Mouse (Mus musculus) inflammation-experienced regulatory T-cells, adult 6 months (primary cell): Measurements from ENCODE around the gene Gm42688. TPM values are rescaled to one million over a fixed set of nuclear protein-coding genes. Genes with fewer than 3 reads are reported as not detected.

Experiments
- ATAC-seq: one replicate; pipeline ENCODE4 v1.8.0; 2017
- polyA plus RNA-seq, 3 experiments: library from polyadenylated mRNA; unstranded; fragments of 100-300 nt; shearing (Covaris generic); gene quantifications; one replicate each; pipeline ENCODE4 v1.2.1; 2017

Gm42688 gene
- polyA plus RNA-seq, 3 experiments from 2014 or later: 0.82 to 1.1 (median 1.1) TPM

GRCm38 (mm10) chr6:83118369-83118768 is 17.0 kb downstream of the Gm42688 start:
- no peak for ATAC-seq

GRCm38 (mm10) chr6:83118825-83119733 is 17.7 kb downstream of the Gm42688 start:
- ATAC-seq: no peak

- ATAC-seq: no peak
These were observed 18.3 kb downstream of the Gm42688 start for GRCm38 (mm10) chr6:83119734-83120051.

DNA sequence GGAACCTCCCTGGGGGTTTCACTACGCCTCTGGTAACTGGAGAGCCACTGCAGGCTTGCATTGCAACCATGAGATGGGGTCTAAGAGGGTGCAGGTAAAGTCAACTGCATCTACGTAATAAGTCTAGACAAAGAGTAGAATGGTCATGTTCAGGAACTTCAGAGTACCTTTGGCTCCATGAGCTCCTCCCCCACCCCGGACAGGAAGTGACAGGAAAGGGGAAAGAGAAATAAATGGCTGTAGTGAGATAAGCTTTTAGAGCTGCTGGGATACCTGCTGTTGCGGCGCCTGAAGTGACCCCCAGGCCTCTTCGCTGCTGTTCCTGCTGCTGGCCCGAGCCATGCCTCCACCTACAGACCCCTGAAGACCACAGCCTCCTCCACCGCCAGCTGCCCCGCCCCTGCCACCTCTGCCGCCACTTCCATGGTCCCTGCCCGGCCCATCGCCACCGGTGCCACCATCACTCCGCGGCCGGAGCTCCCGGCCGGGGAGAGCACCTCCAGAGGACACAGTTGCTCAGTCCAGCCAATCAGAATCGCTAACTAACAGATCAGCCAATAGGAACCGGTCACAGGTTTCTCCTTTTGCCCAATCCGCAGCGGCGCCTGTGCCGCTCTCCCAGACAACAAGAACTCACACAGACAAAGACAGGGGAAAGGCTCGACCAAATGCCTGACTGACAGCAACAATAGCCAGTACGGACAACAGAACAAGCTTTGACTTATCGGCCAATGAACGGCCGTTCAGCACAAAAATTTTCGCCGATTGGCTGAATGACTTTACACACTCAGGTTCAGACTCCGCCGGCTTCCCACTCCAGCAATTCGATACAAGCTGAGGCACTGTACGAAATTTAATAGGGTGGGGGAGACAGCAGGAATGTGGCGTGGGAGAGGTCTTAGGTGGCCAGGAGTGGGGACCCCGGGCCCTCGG is 19.8 kb downstream of the Gm42688 start, which contains the start of gene Wbp1:
Wbp1 (minus strand) TSS at position 630 of the 933 bp plus-strand sequence.
- ATAC-seq: peak; percentile 92

DNA sequence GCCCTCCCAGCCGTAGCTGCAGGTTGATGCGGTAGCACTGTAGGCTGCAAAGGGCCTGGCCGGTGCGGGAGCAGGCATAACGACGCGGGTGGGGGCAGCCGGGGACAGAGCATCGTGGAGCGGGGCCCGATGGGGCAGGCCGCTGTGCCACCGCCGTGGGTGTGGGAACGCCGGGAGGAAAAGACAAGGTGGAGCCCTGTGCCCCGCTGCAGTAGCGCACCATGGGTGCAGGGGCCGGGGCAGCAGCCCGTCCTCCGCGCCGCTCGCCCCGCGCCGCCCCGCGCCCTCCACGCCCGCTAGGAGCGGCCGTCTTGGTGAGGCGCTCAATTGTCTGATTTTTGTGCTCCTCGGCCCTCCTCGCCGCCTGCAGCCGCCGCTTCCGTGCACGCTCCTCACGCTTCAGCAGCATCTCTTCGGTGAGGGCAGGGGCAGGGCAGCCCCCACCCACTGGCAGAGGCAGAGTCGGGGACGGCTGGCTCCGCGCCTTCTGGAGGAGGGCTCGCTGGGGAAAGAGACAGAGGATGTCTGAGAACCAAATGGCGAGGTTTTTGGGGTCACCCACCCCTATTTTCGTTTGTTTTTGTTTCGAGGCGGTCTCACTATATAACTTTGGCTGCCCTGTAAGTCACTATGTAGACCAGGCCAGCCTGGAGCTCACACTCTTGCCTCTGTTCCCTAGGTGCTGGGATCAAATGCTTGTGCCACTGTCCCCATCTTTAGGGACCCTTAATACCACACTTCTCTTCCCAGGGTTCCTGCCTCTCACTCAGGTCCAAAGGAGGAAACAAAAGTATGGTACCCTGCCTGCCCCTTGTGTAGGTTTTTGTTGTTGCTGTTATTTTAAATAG is 20.7 kb downstream of the Gm42688 start:
- ATAC-seq: peak; percentile 5

DNA sequence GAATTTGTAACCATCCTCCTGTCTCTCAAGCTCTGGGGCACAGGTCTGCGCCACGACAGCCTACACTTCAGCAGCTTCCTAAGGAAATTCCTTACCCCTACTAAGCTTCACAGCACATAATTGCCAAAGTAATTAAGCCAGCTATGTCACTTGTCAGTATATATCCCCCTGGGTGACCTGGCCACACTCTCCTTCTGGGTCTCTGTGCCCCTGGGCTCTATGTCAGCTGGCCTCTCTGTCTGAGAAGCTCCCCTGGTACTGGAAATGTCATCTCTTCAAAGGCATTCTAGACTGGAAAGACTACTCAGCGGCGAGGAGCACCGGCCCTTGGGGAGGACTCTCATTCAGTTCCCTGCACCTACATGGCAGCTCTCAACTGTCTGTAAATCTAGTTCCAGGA is 21.5 kb downstream of the Gm42688 start:
- no peak for ATAC-seq

- ATAC-seq: peak; percentile 47
These were observed 23.5 kb downstream of the Gm42688 start for GRCm38 (mm10) chr6:83124851-83125312.

DNA sequence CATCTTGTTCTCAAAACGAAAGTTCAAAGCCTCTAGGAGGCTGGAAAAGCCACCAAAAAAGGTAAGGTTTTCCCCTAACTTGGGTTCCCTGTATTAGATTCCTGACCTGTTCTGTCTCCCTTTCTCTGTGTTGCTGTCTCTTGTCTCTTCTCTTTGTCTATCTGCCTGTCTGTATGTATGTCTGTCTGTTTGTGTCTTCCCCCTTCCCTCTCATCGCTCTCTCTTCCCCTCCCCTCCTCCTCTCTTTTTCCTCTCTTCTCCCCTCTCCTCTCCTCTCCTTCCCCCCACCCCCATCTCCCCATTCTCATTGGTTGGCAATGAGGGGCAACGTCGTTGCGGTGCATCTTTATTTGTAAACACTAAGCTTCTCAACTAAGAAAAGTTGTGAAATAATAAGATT is 23.9 kb downstream of the Gm42688 start, which contains the start of gene Ino80b:
Ino80b (minus strand) TSS at position 101 of the 400 bp plus-strand sequence.
- no peak for ATAC-seq

DNA sequence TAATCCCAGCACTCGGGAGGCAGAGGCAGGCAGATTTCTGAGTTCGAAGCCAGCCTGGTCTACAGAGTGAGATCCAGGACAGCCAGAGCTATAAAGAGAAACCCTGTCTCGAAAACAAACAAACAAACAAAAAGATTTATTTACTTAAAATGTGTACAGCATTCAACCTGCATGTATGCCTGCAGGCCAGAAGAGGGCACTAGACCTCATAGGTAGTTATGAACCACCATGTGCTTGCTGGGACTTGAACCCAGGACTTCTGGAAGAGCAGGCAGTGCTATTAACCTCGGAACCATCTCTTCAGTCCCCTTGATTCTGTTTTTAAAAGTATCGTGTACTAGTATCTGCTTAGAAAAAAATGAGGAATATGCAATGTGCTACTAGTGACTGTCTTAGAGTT is 26.0 kb downstream of the Gm42688 start:
- no peak for ATAC-seq

DNA sequence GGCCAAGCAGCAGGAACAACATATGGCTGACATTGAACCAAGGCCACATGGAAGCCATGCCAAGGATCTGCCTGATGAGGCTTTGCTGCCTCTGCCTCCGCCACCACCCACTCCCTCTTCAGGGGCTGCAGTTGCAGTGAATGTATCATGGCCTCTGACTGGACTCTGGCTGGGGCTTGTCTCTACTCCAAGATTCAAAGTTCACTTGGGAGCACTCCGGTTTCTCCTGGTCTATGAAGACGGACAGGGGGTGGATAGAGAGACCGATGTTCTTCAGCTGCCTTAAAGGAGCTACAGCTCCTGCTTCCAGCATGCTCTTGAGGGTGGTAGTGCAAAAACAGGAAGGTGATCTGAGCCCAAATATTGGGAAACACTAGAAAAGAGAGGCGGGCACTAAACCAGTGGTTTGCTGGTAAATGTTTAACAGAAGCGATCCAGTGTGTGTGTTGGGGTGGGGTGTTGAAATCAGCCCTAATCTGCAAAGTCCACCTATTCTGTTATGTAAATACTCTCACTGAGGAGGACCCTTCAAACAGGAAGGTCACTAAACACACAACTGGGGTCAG is 30.1 kb downstream of the Gm42688 start:
- no peak for ATAC-seq

DNA sequence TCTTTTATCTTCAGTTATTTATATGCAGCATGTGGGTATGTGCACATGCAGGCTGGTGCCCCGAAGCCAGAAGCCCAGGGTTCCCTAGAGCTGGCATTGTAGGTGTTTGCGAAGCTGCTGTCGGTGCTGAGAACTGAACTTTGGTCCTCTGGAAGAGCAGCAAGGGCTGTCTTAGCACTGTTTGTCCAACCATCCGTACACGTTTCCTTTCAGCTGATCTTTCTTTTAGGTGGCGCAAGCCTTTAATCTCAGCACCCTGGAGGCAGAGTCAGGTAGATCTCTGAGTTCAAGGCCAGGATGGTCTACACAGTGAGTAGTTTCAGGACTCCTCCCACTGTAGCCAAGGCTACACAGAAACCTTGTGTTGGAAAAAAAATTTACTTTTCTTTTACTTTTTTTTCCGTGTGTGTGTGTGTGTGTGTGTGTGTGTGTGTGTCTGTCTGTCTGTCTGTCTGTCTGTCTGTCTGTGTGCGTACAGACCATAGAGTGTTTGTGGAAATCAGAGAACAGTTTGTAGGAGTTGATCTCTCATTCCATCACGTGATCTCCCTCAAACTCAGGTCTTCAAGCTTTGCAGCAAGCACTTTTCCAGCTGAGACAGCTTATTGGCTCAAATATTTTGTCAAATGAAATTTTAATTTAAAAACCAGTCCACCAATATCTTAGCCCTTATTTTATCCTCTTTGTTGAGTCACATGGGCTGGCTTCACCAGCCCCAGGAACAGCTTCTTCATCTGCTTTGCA is 30.9 kb downstream of the Gm42688 start:
- ATAC-seq: no peak

- ATAC-seq: no peak
These were observed 32.8 kb downstream of the Gm42688 start for GRCm38 (mm10) chr6:83134226-83134625.

DNA sequence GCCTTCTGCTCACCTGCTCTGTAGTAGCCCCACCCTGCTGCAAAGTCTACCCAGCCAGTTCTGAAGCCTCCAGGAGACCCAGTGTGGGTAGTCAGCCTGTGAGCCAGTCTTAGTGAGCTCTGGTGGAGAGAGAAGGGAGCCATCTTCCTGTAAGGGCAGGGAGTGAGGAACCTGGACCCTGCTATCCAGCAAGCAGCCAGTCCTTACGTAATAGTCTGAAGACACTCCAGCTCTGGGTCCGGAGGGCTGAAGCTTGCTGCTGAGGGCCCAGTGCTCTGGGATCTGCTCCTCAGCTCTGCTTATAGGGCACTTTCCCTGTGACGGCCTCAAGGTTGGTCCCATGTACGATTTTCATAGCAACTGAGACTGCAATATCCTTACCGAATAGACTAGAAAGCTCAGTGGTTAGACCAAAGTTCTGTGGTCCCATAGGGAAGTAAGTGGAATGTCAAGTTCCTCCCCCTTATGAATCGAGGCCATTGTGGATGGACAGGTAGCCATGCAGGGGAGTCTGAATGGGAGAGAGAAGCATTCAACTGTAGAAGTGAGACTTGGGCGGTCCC is 33.6 kb downstream of the Gm42688 start, which contains the start of gene Rtkn:
Rtkn (plus strand) TSS at position 513 of the 563 bp plus-strand sequence.
- no peak for ATAC-seq

- ATAC-seq: peak; percentile 28
These were observed 34.2 kb downstream of the Gm42688 start for GRCm38 (mm10) chr6:83135571-83136161.

GRCm38 (mm10) chr6:83136291-83136880 is 35.0 kb downstream of the Gm42688 start:
- no peak for ATAC-seq

DNA sequence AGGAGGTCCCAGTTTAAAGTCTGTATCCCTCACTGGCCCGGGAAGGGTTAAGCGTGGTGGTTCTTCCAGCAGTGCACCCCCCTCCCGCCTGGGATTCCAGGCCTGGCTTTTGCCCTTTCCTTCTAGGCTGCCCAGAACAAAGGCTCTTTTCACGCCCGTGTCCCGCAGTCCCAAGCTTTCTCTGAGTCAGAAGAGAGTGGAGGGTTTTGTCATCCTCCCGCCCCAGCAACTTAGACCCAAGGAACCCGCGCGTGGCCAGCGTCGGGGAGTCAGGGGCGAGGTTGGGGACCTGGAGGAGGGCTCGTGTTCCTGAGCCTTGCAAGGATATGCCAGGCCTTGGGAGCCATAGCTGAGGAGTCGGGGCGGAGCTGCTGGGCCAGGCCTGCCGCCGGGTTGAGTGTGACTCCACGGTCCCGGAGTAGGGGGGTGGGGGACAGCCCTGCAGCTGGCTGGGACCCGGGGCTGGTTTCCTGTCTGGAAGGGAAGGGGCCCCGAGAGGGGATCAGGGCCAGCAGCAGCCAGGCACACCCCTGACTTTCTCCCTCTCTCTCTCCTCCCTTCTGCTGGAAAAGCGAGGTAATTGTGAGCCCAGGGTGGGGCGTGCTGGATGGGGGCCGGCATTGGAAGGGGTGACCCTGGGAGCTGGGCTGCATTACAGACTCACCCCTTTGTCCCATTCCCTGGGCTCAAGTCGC is 35.6 kb downstream of the Gm42688 start:
- no peak for ATAC-seq

DNA sequence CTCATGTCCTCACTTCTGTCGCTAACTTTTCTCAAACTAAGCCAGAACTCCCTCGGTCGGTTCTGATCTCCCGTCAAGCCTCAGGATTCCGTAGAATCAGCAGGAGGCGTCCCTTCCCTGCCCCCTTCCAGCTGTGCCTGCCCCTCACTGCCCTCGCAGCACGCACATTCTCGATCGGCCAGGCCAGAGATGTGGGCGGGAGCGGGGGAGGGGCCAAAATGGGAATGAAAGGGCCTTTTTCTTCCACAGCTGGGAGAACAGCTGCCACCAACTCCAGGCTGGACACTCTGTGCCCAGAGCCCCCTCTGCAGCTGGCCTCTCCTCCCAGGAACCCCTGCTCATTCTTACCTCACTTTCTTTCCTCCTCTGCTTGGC is 36.1 kb downstream of the Gm42688 start:
- no peak for ATAC-seq

- ATAC-seq: no peak
These were observed 36.6 kb downstream of the Gm42688 start for GRCm38 (mm10) chr6:83138056-83138455.

GRCm38 (mm10) chr6:83140044-83140443 is 38.6 kb downstream of the Gm42688 start:
- ATAC-seq: no peak
